Mouse (Mus musculus): ENCODE measurements around the gene Trim56.
"Not testable (repeated sequence)": the region's sequence is repeated elsewhere in the genome, so short reads cannot be mapped to it uniquely, and the experiment has no call there.

Trim56 gene

DNA sequence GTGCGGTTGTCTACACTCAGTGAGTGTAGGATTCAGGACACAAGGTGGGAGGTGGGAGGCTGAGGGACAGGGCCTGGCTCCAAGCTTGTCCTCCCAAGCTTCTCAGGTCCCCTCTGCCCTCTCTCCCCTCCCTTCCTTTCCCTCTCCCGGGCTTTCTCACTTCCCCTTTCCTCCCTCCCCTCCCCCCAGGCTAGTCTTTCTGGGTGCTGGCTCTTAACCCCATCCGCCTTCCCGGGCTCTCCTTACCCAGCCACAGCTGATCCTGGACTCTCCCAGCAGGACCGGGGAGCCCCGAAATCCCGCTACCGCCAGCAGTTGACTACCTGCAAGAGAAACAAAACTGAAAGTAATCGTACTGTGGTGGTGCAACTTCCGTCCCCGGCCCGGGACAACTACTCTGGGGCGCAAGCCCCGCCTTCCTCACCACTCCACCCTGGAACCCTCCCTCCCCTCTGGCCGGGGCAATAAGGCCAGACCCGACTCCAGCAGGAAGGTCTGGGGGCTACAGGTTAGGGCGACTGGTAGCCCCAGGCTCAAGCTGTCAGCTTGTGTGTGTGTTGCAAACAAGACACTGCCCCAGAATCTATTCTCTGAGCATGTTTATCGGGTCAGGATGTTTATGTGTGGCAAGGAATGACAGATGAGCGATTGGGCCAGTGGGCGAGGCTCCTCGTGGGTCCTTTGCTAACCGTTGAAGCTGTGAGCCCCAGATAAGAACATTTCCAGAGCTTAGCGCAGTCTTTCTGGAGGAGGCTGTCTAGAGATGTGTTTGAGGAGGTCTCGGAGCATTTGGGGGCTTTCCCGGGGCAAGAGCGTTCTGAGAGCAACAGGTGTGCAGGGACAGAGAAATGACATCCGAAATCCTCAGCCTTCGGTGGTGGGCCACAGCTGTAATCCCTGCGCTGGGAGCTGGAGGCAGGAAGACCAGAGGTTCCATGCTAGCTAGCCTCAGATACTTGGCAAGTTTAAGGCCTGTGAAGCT is at the start of gene Trim56:
Gene Trim56 (minus strand): TSS at position 344 of the 982 bp plus-strand sequence.
- no peak for DNase-seq (ENCODE audit: low read depth, low spot score)

DNA sequence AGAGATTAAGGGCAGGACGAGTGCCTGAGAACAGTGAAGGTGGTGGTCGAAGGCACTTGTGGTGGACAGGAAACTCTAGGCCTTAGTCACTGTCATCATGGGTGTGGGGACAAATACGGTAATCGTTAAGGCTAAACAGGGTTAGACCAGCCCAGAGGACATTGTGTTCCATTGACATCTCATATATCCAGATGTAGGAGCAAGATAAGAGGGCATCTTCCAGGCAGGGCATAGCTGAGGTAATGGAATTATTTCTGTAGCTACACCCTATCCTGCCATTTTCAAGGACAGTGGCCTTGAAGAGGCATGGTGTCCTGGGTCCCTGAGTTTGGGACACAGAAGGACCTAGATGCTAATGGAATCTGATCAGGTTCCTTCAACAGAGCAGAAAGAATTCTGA is 45.8 kb upstream of the Trim56 start:
- DNase-seq (ENCODE audit: low read depth, low spot score): no peak

DNA sequence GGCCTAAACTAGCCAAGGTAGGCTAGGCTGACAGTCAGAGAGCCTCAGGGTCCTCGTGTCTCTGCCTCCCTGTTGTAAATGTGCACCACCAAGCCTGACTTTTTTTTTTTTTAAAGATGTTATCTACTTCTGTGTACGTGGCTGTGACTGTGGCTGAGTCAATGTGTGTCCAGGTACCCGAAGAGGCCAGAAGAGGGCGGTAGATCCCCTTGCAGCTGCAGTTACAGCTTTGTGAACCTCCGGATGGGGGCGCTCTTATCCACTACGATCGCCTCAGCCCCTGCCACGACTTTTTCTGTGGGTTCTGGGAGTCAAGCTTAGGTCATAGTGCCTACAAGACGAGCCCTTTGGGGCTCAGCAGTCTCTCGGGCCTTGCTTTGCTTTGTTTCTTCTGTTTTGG is 43.5 kb upstream of the Trim56 start:
- no peak for DNase-seq (ENCODE audit: low read depth, low spot score)

DNA sequence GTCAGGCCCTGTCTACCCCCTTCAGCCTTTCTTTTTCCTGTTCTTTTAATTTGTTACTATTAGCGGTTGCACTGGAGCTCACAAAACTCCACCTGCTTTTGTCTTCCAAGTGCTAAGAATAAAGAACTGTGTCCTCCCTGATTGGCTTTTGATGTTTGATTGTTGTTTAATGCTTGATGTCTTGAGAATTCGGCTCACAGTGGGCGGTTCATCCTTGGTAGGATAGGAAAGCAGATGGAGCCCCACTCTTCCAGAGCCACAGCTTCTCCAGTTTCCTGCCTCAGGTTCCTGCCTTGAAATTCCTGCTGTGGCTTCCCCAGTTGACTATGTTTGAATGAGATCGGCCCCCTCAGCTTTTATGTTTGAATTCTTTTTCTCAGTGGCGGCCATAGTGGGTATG is 37.3 kb upstream of the Trim56 start:
- no peak for DNase-seq (ENCODE audit: low read depth, low spot score)

DNA sequence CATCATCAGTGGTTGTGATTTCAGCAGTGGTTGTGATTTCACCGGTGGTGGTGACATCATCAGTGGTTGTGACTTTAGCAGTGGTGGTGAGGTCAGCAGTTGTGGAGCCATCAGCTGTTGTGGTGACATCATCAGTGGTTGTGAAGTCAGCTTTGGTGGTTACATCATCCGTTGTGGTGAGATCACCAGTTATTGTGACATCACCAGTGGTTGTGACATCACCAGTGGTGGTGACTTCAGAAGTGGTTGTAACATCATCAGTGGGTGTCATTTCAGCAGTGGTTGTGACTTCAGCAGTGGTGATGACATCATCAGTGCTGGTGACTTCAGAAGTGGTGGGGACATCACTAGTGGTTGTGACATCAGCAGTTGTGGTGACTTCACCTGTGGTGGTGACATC is 36.6 kb upstream of the Trim56 start:
- DNase-seq (ENCODE audit: low read depth, low spot score): no peak

DNA sequence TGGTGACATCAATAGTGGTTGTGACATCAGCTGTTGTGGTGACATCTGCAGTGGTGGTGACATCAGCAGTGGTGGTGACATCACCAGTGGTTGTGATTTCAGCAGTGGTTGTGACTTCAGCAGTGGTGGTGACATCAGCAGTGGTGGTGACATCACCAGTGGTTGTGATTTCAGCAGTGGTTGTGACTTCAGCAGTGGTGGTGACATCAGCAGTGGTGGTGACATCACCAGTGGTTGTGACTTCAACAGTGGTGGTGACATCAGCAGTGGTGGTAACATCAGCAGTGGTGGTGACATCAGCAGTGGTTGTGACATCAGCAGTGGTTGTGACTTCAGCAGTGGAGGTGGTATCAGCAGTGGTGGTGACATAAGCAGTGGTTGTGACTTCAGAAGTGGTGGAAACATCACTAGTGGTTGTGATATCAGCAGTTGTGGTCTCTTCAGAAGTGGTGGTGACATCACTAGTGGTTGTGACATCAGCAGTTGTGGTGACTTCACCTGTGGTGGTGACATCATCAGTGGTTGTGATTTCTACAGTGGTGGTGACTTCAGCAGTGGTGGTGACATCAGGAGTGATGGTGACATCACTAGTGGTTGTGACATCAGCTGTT is 33.4 kb upstream of the Trim56 start, which contains the start of gene Muc3:
Gene Muc3 (minus strand): TSS at position 51 of the 611 bp plus-strand sequence.
- not testable (repeated sequence) for DNase-seq (ENCODE audit: low read depth, low spot score)

DNA sequence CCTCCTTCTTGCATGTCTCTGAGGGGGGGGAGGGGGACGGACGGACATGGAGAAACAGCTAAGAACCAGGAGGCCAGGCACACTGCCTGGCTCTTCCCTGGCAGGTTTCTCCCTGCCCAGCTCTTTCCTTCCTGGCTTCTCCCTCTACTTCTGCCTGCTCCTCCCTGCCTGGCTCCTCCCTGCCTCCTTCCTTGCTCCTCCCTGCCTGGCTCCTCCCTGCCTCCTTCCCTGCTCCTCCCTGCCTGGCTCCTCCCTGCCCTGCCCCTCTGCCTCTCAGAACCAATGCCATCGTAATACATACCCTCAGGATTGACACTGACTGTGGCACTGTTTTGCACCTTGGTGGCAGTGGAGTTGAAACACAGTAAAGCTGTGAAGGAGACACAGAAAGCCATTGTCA is 24.8 kb upstream of the Trim56 start:
- no peak for DNase-seq (ENCODE audit: low read depth, low spot score)

DNA sequence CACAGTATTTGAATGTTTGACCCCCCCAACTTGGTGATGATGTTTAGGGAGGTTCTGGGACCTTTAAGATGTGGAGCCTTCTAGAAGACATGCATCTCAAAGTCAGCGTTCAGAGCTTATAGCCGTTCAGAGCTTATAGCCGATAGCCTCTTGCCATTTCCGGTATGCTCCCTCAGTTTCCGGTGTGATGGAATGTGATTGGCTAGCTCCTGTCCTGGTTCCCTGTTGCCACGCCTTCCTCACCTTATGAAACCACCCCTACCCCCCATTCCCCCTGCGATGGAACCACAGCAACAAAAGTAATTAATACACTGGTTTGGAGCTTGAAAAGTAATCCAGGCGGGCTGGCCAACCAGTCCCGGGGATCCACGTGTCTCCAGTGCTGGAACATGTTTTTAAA is 23.0 kb upstream of the Trim56 start:
- DNase-seq (ENCODE audit: low read depth, low spot score): no peak

DNA sequence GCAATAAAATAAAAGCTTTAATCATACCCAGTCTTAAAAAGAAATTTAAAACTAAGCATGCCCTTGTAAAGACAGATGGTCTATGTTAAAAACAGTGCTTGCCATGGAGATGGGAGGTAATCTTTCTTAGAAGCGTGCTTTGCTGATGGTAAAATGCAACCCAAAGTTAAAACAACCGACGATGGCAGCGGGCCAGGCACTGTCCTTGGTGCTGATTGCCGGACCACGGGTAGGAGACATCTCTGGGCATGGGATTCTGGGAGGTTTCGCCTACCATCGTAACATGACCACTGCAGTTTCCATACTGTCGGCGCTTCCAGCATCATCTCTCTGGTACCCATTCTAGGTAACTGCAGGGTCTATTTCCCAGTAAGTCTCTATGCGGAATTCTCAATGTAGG is 18.9 kb upstream of the Trim56 start:
- DNase-seq (ENCODE audit: low read depth, low spot score): no peak

DNA sequence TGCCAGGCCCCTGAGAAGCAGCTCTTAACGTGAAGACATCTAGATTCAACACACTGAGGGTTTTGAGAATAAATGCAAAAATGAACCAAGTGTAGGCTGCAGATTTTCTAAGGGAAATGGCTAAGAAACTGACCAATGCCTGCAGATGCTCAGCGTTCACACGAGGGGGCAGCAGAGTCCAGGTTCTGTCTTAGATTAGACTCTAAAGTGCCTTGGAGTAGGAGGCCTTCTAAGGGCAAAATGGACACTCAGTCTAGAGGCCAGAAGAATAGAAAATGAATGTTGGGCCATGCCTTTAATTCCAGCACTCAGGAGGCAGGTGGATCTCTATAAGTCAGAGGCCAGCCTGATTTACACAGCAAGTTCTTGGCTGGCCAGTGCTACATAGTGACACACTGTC is 15.5 kb upstream of the Trim56 start:
- DNase-seq (ENCODE audit: low read depth, low spot score): peak; percentile 47

DNA sequence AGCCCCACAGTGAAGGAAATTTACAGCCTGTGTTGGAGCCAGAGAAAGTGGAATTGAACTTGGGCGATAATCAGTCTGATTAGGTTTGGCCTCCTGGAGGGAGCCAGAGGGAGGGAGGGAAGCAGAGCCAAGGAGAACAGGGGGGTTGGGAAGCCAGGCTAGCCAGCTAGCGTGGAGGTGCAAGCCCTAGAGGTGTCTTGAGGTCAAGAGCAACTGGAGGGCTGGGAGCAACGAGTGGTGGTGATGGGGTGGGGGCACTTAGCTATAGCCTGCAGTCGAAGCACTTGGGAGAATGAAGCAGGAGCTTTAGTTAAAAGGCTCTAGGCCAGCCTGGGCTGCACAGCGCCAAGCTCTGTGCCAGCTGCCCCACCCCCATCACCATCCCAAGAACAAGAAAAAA is 13.3 kb upstream of the Trim56 start:
- no peak for DNase-seq (ENCODE audit: low read depth, low spot score)

DNA sequence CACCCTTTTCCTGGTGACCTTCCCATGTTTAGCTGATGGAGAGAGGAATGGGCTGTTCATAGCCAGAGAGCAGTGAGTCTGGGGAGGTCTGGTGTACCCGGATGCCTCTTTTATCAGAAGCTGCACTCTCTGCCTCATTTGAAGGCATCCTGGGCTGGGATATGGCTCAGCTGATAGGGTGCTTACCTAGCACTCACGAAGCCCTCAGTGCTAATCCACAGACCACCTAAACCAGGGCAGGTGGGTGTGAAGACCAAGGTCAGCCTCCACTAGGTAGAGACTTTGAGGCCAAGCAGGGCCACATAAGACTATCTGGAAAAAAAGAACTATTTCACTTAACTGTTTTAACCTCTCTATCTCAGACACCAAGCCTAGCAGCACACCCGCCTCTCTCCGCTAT is 7.5 kb upstream of the Trim56 start:
- no peak for DNase-seq (ENCODE audit: low read depth, low spot score)

DNA sequence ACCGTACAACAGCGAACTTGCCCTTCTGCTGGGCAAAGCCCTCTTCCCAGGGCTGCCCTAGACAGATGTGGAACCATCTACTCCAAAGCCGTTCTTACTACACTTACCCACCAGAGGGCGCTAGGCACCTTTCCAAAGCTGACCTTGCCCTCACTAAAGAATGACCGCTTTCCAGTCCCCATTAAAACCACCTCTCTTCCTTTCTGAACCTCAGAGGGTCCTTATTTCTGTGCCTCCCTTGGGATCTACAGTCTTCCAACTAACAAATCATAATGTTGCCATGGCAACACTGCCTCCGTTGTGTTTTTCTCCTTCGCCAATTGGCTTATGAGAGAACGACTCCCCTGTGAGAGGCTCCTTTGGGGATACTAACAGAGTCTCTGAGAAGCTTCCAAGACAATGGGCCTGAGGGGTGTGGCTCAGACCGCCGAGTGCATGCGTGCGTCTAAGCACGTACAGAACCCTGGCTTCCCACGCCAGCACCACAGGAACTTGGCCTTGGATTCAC is 6.7 kb upstream of the Trim56 start:
- no peak for DNase-seq (ENCODE audit: low read depth, low spot score)

DNA sequence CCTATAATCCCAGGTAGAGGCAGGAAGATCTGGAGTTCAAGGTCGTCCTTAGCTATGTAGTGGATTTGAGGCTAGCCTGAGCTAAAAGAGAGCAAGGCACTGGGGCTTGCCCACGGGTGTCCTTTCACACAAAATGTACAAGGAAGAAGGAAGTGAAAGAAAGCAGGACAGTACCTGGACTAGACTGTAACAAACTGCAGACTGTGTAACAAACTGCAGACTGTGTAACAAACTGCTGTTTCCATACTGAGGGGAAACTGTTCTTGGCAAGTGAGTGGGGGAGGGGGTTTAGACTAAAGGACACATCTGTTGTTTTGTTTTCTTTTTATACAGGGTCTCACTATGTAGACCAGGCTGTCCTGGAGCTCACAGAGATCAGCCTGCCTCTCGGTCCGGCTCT is 5.3 kb upstream of the Trim56 start:
- DNase-seq (ENCODE audit: low read depth, low spot score): no peak

DNA sequence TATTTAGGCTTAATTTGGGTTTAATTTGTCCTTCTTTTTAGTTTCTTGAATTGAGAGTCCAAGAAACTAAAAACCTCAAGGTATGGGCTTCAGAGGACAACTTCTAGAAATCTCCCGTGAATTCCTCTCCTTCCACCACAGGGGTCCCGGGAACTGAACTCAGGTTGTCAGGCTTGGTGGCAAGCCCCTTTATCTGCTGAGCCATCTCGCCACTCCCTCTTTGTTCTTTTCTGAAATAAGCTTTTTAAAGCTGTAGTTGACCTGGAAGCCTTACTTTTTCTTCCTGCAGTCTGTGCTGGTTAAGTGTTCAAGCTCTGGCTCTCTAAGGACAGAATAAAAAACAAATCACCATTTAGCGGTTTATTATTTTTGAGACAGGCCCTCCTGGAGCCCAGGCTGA is 2.9 kb upstream of the Trim56 start:
- no peak for DNase-seq (ENCODE audit: low read depth, low spot score)

DNA sequence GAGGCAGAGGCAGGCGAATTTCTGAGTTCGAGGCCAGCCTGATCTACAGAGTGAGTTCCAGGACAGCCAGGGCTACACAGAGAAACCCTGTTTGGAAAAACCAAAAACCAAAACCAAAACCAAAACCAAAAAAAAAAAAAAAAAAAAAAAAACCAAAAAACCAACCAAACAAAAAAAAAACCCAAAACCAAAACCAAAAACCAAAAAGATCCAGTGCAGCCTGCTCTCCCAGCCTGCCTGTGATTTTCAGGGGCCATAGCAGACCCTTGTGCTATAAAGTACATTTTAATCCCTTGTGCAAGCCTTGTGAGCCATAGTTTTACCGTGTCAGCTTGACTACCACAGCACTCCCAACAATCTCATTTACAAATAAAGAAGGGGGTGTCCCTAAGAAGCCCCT is 2.0 kb upstream of the Trim56 start:
- not testable (repeated sequence) for DNase-seq (ENCODE audit: low read depth, low spot score)

DNA sequence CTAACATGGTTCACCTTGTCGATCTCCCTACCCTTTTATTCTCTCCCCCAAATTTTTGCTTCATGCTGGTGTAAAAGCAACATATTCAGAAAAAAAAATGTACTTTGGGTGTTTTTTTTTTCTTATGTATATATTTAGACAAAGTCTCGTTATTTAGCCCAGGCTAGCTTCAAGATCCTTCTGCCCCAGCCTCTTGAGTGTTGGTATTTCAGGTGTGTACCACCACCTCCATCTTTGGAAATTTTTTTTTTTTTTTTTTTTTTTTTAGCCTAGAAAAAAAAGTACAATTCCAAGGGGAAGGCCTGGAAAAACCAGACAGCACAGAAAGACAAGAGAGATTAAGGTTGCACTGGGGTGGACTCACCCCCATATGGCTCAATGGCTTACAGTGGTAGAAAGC is 978 bp upstream of the Trim56 start:
- no peak for DNase-seq (ENCODE audit: low read depth, low spot score)

DNA sequence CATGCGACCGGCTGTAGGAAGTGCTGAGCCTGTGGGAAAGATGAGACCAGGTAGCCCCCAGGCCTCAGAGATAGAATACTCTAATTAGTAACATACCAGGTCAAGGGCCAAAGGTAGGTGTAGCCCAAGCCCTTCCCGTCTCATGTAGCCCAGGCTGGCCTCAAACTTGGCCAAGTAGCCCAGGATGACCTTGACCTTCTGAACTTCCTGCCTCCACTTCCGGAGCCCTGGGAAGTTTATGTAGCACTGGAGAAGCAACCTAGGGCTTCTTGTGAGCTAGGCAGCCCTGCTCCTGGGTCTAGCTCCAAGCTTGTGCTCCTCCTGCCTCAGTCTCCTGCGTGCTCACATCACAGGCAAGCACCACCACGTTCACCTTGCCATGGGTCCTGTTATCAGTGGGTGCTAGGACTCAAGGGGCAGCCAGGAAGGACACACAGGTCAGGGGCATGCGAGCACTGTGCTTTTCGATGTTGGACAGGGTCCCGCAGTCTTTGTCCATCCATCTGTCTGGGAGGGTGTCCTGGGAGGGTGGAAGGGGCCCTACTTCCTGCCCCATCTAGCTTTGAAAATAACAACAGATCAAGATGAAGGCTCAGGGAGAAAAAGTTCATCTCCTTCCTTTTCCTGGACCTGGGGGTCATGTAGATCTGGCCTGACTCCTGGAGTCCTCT is 983 bp downstream of the Trim56 start:
- no peak for DNase-seq (ENCODE audit: low read depth, low spot score)

DNA sequence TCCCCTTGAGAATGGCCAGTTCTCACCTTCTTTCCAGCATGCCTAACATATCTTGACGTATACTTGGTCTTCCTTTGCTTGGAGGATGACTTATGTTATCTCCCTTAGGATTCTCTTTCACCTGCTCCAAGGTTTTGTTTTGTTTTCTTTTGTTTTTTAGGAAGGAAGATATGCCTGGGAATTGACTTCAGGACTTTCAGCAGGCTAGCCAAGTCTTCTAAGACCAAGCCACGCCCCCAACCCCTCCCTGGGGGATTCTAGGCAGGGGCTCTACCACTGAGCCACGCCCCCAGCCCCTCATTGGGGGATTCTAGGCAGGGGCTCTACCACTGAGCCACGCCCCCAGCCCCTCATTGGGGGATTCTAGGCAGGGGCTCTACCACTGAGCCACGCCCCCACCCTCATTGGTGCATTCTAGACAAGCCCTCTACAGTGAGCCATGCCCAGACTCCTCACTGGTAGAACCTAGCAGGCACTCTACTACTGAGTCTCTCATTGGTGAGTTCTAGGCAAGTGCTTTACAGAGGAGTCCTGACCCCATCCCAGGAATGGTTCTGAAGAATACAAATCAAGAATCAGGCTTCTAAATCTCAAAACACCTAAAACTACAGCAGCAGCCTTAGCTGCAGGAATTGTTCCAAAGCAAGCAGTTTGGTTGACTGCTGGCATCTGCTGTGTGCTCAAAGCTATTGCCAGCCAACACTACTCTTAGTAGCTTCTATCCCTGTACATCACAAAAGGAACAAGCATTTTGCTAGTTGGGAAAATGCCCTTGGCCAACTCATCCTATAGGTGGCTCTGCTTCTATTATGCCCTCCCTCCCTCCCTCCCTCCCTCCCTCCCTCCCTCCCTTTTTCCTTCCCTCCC is 4.2 kb downstream of the Trim56 start:
- no peak for DNase-seq (ENCODE audit: low read depth, low spot score)

DNA sequence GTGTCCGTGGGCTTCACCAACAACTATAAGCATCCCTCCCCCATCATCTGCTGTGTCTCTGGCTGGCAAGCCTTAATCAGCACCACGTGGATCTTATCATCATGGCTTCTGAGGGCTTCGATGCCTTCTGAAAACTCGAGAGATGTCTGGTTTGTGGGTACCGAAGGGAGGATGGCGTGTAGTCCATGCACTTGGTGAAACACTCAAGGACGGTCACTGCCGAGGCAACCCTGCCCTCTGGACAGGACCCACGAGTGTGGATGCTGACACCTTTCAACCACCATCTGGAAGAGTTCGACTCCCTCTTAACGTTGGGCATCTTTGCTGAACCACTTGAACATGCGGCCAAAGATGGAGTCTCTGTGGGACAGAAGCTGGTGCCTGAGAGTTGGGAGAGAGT is 5.1 kb downstream of the Trim56 start:
- no peak for DNase-seq (ENCODE audit: low read depth, low spot score)

DNA sequence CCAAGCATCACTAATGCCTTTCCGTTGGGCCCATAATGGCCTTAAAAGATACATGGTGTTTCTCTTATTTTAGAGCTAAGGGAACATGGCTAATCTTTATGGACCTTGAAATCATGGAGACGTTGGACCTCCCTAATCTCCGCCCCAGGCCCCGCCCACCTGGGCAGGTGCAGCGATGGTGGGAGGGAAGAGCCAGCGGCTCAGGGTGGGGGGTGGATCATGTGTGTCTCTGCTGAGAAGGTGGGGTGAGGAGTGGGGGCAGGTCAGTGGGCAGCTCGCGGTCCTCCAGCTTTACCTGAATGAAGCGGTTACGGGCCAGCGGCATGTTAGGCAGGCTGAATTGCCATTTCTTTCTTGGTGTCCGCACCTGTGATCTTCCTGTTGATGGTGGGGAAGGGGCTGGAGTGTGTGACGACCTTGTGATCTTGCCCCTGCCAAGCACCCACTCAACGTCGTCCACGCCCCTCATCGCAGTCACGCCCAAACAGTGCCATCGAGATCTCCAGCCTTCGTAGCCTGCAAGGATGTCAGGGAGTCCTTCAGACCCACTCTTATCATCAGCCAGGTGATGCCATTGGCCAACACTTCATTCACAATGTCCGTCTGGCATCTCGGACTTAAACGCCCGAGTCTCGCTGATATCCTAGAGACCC is 5.9 kb downstream of the Trim56 start:
- DNase-seq (ENCODE audit: low read depth, low spot score): no peak

All from retina, adult 2 months (tissue).